Mouse (Mus musculus) lung, postnatal 0 days (tissue): ENCODE results near the gene Dchs2. TPM values are rescaled to one million over a fixed set of nuclear protein-coding genes. Genes with fewer than 3 reads are reported as not detected.

Source experiments
- ATAC-seq: fragments of 200-750 bp; cut with Nextera tagmentation; 2 replicates; pipeline ENCODE4 v1.8.0; 2017; ENCODE audit warnings: moderate library complexity
- DNase-seq: peaks from one replicate; pipeline ENCODE4 v3.0.0-alpha.2; 2016; ENCODE audit warnings: low spot score
- H3K27ac ChIP-seq: fragments of 300-500 bp; sonication (generic); 2 replicates; pipeline ENCODE4 v1.5.1; 2014; ENCODE audit warnings: antibody characterized with exemption, mild to moderate bottlenecking, low read length, mixed read lengths
- H3K27me3 ChIP-seq: fragments of 300-500 bp; sonication (generic); replicated peaks from 2 replicates; pipeline ENCODE4 v1.6.1; 2014; ENCODE audit warnings: low read length, mixed read lengths; ENCODE audit not compliant: insufficient read depth
- H3K36me3 ChIP-seq: fragments of 300-500 bp; sonication (generic); 2 replicates; pipeline ENCODE4 v1.6.1; 2014; ENCODE audit warnings: low read length, mixed read lengths; ENCODE audit not compliant: insufficient read depth
- H3K4me1 ChIP-seq: fragments of 300-500 bp; sonication (generic); 2 replicates; pipeline ENCODE4 v1.6.1; 2014; ENCODE audit warnings: antibody characterized with exemption, low read depth, low read length, mixed read lengths; ENCODE audit not compliant: insufficient read depth
- H3K4me2 ChIP-seq: fragments of 300-500 bp; sonication (generic); replicated peaks from 2 replicates; pipeline ENCODE4 v1.6.1; 2014; ENCODE audit warnings: low read depth, mild to moderate bottlenecking, low read length, moderate library complexity, mixed read lengths
- H3K4me3 ChIP-seq: fragments of 300-500 bp; sonication (generic); 2 replicates; pipeline ENCODE4 v1.5.1; 2014; ENCODE audit warnings: low read depth, low read length
- H3K9ac ChIP-seq: fragments of 300-500 bp; sonication (generic); replicated peaks from 2 replicates; pipeline ENCODE4 v1.6.1; 2014; ENCODE audit warnings: low read depth, mild to moderate bottlenecking
- H3K9me3 ChIP-seq: fragments of 300-500 bp; sonication (generic); 2 replicates; pipeline ENCODE4 v1.6.1; 2016; ENCODE audit warnings: low read length, mixed read lengths
- CTCF ChIP-seq: IDR thresholded peaks from 2 replicates; pipeline ENCODE4 v1.5.1; 2016; ENCODE audit warnings: antibody characterized with exemption, mild to moderate bottlenecking
- EP300 ChIP-seq: IDR thresholded peaks from 2 replicates; pipeline ENCODE4 v1.6.1; 2016; ENCODE audit warnings: antibody characterized with exemption, mild to moderate bottlenecking, control low read depth
- WGBS: fragments of 180-500 bp; shearing (Covaris S2); extraction: QIAGEN DNeasy Blood & Tissue Kit; methylation state at CpG from one replicate; pipeline ENCODE4 v1.1.7; 2014; 5-methylcytosine and 5-hydroxymethylcytosine counted together
- polyA plus RNA-seq: library from polyadenylated mRNA; unstranded; fragments of >200 nt; fragmentation: Nextera tagmentation; extraction: Ambion mirVana; gene quantifications from 2 replicates; pipeline ENCODE4 v1.2.1, GENCODE M21; 2015

The Dchs2 gene
- polyA plus RNA-seq, 1 experiment from 2014 or later, result 0.19 TPM

- ATAC-seq (no peak), DNase-seq (no peak)
- Histone ChIP-seq H3K36me3 (no peaks in the 10 kb centered on the region), H3K4me1 (no peaks in the 10 kb centered on the region), H3K4me3 (no peak overlapping the region), H3K4me2 (no peak overlapping the region), H3K27ac (no peak overlapping the region), H3K9me3 (no peaks in the 10 kb centered on the region), H3K27me3 (no peaks in the 10 kb centered on the region), H3K9ac (no peak overlapping the region)
- no peak for TF ChIP-seq EP300
- TF ChIP-seq CTCF, result no peak
- WGBS, result 72% methylated on average over 6 of the region's 6 CpGs
Observed at GRCm38 (mm10) chr3:83147273-83148054, 19.7 kb downstream of the Dchs2 start.

GRCm38 (mm10) chr3:83148055-83148447 lies 20.3 kb downstream of the Dchs2 start:
- no peak for TF ChIP-seq EP300
- no peaks in the 10 kb centered on the region for H3K9me3 ChIP-seq
- WGBS, result 24% methylated on average over 4 of the region's 4 CpGs
- no peak overlapping the region for H3K9ac ChIP-seq
- no peaks in the 10 kb centered on the region for H3K36me3 ChIP-seq
- ATAC-seq (no peak), DNase-seq (no peak)
- no peaks in the 10 kb centered on the region for H3K4me1 ChIP-seq
- no peak overlapping the region for H3K27ac ChIP-seq
- H3K27me3 ChIP-seq, result no peaks in the 10 kb centered on the region
- H3K4me3 ChIP-seq, result no peak overlapping the region
- no peak overlapping the region for H3K4me2 ChIP-seq

GRCm38 (mm10) chr3:83148508-83148907 lies 20.8 kb downstream of the Dchs2 start:
- H3K4me1 ChIP-seq, result no peaks in the 10 kb centered on the region
- no peaks in the 10 kb centered on the region for H3K9me3 ChIP-seq
- no peaks in the 10 kb centered on the region for H3K27me3 ChIP-seq
- WGBS, result 39% methylated on average over 3 of the region's 3 CpGs
- no peak for ATAC-seq
- no peak overlapping the region for H3K4me3 ChIP-seq
- H3K27ac ChIP-seq, result no peak overlapping the region
- no peaks in the 10 kb centered on the region for H3K36me3 ChIP-seq
- H3K4me2 ChIP-seq, result no peak overlapping the region
- DNase-seq, result no peak
- TF ChIP-seq EP300, result no peak
- TF ChIP-seq CTCF, result no peak
- no peak overlapping the region for H3K9ac ChIP-seq

GRCm38 (mm10) chr3:83155600-83155999 lies 27.9 kb downstream of the Dchs2 start:
- H3K27ac ChIP-seq, result no peak overlapping the region
- WGBS, result 13% methylated on average over 4 of the region's 4 CpGs
- no peaks in the 10 kb centered on the region for H3K27me3 ChIP-seq
- TF ChIP-seq CTCF (no peak), EP300 (no peak)
- no peaks in the 10 kb centered on the region for H3K9me3 ChIP-seq
- H3K9ac ChIP-seq, result no peak overlapping the region
- no peak overlapping the region for H3K4me3 ChIP-seq
- peaks cover 3% of the 10 kb centered on the region; the same call in 1 of the 2 replicates for H3K4me1 ChIP-seq
- ATAC-seq (peak; percentile 77), DNase-seq (peak; percentile 72)
- H3K36me3 ChIP-seq, result no peaks in the 10 kb centered on the region
- no peak overlapping the region for H3K4me2 ChIP-seq

- H3K27ac ChIP-seq, result no peak overlapping the region
Observed at GRCm38 (mm10) chr3:83156165-83156564, 28.4 kb downstream of the Dchs2 start.

GRCm38 (mm10) chr3:83161542-83162231 lies 33.9 kb downstream of the Dchs2 start:
- H3K36me3 ChIP-seq, result no peaks in the 10 kb centered on the region
- ATAC-seq, result no peak
- DNase-seq, result no peak
- H3K4me3 ChIP-seq, result no peak overlapping the region
- H3K27me3 ChIP-seq, result no peaks in the 10 kb centered on the region
- H3K9ac ChIP-seq, result no peak overlapping the region
- H3K9me3 ChIP-seq, result no peaks in the 10 kb centered on the region
- no peaks in the 10 kb centered on the region for H3K4me1 ChIP-seq
- TF ChIP-seq CTCF (no peak), EP300 (no peak)
- H3K27ac ChIP-seq, result no peak overlapping the region
- no peak overlapping the region for H3K4me2 ChIP-seq
- WGBS, result 72% methylated on average over 6 of the region's 6 CpGs

More at GRCm38 (mm10) chr3:83156165-83156564, 28.4 kb downstream of the Dchs2 start:
- no peak overlapping the region for H3K4me2 ChIP-seq
- H3K36me3 ChIP-seq, result no peaks in the 10 kb centered on the region
- no peaks in the 10 kb centered on the region for H3K27me3 ChIP-seq
- no peak overlapping the region for H3K9ac ChIP-seq
- ATAC-seq (peak; percentile 28; the same call in 1 of the 2 replicates), DNase-seq (peak; percentile 21)
- TF ChIP-seq CTCF, result no peak
- no peak for TF ChIP-seq EP300
- 41% methylated on average over 4 of the region's 4 CpGs for WGBS
- H3K4me3 ChIP-seq, result no peak overlapping the region
- peaks cover 3% of the 10 kb centered on the region; the same call in 1 of the 2 replicates for H3K4me1 ChIP-seq
- no peaks in the 10 kb centered on the region for H3K9me3 ChIP-seq
